12 mouse cellular contexts compared by ENCODE assay signal in the genomic region with DNA sequence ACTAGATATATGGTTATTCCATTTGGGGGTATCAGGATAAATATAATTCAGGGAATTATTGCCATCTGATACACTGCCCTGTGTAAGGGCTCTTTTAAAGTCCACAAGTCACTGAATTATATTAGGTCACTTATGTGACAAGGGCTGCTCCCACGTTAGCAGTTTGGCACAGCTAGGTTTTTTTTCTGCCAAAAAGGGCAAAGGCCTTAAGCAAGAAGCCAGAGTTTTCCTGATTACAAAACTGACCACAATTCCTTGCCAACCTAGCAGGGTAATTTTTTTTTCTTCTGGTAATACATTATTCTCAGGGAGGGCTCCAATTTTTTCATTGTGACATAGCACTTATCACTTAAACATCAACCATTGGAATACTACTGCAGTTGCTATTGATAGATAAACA.
DNase-seq lines count a peak whose midpoint lies in the region; ATAC-seq lines count a peak whose summit lies in the region.
"Had no signal": no experiment of that assay in that cellular context is flagged by ENCODE, and none has a peak within 500 bp of the region (broad histone marks: within the 10 kb centered on the region; RNA-seq: fewer than 3 reads in every experiment).

No protein-coding gene starts in this region.

- H3K27ac ChIP-seq in forebrain, embryonic 15.5 days (replicated peaks), result no peak overlapping the region
- H3K27ac ChIP-seq in hindbrain, embryonic 12.5 days, result no peak overlapping the region
- H3K27ac ChIP-seq: heart, embryonic 13.5 days; intestine, embryonic 15.5 days; limb, embryonic 13.5 days; midbrain, embryonic 12.5 days had no signal

- no peaks in the 10 kb centered on the region for H3K27me3 ChIP-seq in forebrain, embryonic 15.5 days
- no peaks in the 10 kb centered on the region for H3K27me3 ChIP-seq in hindbrain, embryonic 12.5 days
- H3K27me3 ChIP-seq: heart, embryonic 13.5 days; intestine, embryonic 15.5 days; limb, embryonic 13.5 days; midbrain, embryonic 12.5 days had no signal

- no peaks in the 10 kb centered on the region for H3K4me1 ChIP-seq in forebrain, embryonic 15.5 days
- no peaks in the 10 kb centered on the region for H3K4me1 ChIP-seq in hindbrain, embryonic 12.5 days
- H3K4me1 ChIP-seq: heart, embryonic 13.5 days; intestine, embryonic 15.5 days; limb, embryonic 13.5 days; midbrain, embryonic 12.5 days had no signal

- no peak overlapping the region for H3K4me3 ChIP-seq in forebrain, embryonic 15.5 days
- H3K4me3 ChIP-seq in hindbrain, embryonic 12.5 days, result no peak overlapping the region
- H3K4me3 ChIP-seq: heart, embryonic 13.5 days; intestine, embryonic 15.5 days; limb, embryonic 13.5 days; midbrain, embryonic 12.5 days had no signal

- H3K36me3 ChIP-seq in forebrain, embryonic 15.5 days, result no peaks in the 10 kb centered on the region
- no peaks in the 10 kb centered on the region for H3K36me3 ChIP-seq in hindbrain, embryonic 12.5 days
- H3K36me3 ChIP-seq: heart, embryonic 13.5 days; intestine, embryonic 15.5 days; limb, embryonic 13.5 days; midbrain, embryonic 12.5 days had no signal

- no peak overlapping the region for H3K4me2 ChIP-seq in forebrain, embryonic 15.5 days (replicated peaks)
- no peak overlapping the region for H3K4me2 ChIP-seq in hindbrain, embryonic 12.5 days (replicated peaks)
- H3K4me2 ChIP-seq: heart, embryonic 13.5 days; intestine, embryonic 15.5 days; limb, embryonic 13.5 days; midbrain, embryonic 12.5 days had no signal

- H3K9me3 ChIP-seq in forebrain, embryonic 15.5 days, result no peaks in the 10 kb centered on the region
- H3K9me3 ChIP-seq in hindbrain, embryonic 12.5 days (replicated peaks), result no peaks in the 10 kb centered on the region
- H3K9me3 ChIP-seq: heart, embryonic 13.5 days; intestine, embryonic 15.5 days; limb, embryonic 13.5 days; midbrain, embryonic 12.5 days had no signal

- DNase-seq in ovary, postnatal 14 days (ENCODE audit: low spot score), result peak; percentile 37
- no peak for DNase-seq in ovary, postnatal 10 days (ENCODE audit: low spot score)
- peak; percentile 77 for DNase-seq in gonadal fat pad, adult 2 months (ENCODE audit: low read depth)
- DNase-seq in kidney, postnatal 4 days, result peak; percentile 4 to 10
- no peak for DNase-seq in right cerebral cortex, postnatal 36 days (ENCODE audit: low spot score in 2 of 2)
- DNase-seq: thymus, postnatal 14 days had no signal

- no peak for ATAC-seq in forebrain, embryonic 15.5 days (replicated peaks)
- no peak for ATAC-seq in hindbrain, embryonic 12.5 days (ENCODE audit: low FRiP score)
- ATAC-seq: intestine, embryonic 15.5 days had no signal

- WGBS in forebrain, embryonic 15.5 days, result 60% methylated on average over 1 of the region's 1 CpGs
- 58% methylated on average over 1 of the region's 1 CpGs for WGBS in hindbrain, embryonic 12.5 days

- no peak overlapping the region for H3K9ac ChIP-seq in forebrain, embryonic 15.5 days (replicated peaks)
- H3K9ac ChIP-seq in hindbrain, embryonic 12.5 days, result no peak overlapping the region
- H3K9ac ChIP-seq: heart, embryonic 13.5 days; intestine, embryonic 15.5 days; limb, embryonic 13.5 days; midbrain, embryonic 12.5 days had no signal

Comparison
In these comparisons a context has a peak if more than half of its experiments do, and no peak if none do; other contexts are left out.
1. DNase-seq: peak in ovary, postnatal 14 days (single experiment), gonadal fat pad, adult 2 months (single experiment) and kidney, postnatal 4 days (2 of 2); none in ovary, postnatal 10 days (single experiment) and right cerebral cortex, postnatal 36 days (0 of 2).